Mouse (Mus musculus): ENCODE results near the gene Sar1a.

Gene Sar1a

DNA sequence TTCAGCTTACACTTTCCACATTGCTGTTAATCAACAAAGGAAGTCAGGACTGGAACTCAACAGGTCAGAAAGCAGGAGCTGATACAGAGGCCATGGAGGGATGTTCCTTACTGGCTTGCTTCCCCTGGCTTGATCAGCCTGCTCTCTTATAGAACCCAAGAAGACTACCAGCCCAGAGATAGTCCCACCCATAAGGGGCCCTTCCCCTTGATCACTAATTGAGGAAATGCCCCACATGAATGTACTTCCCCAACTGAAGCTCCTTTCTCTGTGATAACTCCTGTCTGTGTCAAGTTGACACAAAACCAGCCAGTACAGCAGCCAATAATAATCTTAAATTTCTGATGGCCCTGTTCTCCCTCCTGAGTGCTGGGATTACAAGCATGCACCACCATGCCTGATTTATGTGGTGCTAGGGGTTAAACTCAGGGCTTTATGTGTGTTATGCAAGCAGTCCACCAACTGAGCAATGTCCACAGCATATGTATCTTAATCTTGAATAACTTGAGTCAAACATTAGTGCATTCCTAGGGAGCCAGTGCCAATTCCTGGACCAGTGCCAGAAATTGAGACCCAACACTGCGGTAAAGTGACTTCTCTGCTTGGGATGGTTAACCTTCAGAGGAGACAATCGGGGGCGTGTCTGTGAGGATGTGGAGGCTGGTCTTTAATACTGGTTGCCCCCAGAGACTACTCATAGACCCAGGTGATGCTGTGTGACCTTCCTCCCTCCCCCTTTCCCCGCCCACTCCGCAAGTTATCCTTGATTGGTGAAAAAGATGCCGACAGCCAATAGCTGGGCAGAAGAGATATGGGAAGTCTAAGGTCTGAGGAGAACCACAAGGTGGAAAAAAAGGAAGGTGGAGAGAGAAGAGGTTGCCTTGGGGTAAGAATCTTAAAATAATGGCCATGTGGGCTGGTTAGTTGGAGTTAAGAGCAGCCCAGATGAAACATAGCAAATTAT is 26.6 kb downstream of the Sar1a start:
- Histone ChIP-seq H3K36me3 (ENCODE audit: control insufficient read depth, insufficient read depth, low read length, poor library complexity, severe bottlenecking) (0 out of 2 replicates have a peak, but pooled peaks cover 2% of the 10 kb centered on the region), H3K27me3 (ENCODE audit: control insufficient read depth, insufficient read depth, low read length, poor library complexity, severe bottlenecking) (no peaks in the 10 kb centered on the region)
- no peak for DNase-seq (ENCODE audit: low read depth, low spot score)

DNA sequence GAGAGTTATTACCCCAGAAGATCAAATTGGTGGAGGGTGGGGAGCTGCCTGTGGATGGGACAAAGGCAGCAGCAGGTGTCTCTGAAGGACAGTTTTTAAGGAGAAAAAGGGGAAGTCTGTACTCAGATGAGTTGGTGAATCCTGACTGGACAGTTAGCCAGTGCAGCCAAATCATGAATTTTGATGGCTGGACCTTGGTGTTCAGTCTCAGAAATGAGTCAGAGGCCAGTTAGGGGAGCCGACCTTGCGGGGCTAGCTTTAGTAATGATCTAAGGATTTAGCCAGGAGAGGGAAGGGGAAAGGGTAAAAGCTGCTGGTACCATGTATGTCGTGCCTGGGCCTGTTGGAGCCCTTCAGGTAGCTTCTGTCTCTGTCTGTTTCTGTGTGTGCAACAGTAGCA is 33.5 kb downstream of the Sar1a start:
- H3K27me3 ChIP-seq (ENCODE audit: control insufficient read depth, insufficient read depth, low read length, poor library complexity, severe bottlenecking) = no peaks in the 10 kb centered on the region
- no peak for DNase-seq (ENCODE audit: low read depth, low spot score)
- H3K36me3 ChIP-seq (ENCODE audit: control insufficient read depth, insufficient read depth, low read length, poor library complexity, severe bottlenecking) = no peaks in the 10 kb centered on the region

DNA sequence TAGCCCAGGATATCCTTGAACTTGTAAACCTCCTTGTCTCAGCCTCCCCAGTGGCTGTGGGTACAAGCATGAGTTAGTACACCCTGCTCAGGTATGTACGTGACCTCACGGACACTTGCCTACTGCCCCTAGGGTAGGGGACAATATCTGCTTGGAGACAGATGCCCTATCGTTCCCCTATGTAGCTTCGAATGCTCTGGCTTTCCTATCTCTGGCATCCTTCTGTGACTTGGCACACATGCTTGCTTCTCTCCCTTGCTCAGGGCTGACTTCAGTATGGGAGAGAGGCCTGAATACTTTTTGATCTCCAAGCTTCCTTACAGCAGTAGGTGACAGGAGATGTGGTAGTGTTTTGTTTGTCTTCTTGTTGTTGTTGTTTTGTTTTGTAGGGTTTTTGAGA is 34.0 kb downstream of the Sar1a start:
- no peaks in the 10 kb centered on the region for H3K27me3 ChIP-seq (ENCODE audit: control insufficient read depth, insufficient read depth, low read length, poor library complexity, severe bottlenecking)
- no peak for DNase-seq (ENCODE audit: low read depth, low spot score)
- H3K36me3 ChIP-seq (ENCODE audit: control insufficient read depth, insufficient read depth, low read length, poor library complexity, severe bottlenecking) = no peaks in the 10 kb centered on the region

DNA sequence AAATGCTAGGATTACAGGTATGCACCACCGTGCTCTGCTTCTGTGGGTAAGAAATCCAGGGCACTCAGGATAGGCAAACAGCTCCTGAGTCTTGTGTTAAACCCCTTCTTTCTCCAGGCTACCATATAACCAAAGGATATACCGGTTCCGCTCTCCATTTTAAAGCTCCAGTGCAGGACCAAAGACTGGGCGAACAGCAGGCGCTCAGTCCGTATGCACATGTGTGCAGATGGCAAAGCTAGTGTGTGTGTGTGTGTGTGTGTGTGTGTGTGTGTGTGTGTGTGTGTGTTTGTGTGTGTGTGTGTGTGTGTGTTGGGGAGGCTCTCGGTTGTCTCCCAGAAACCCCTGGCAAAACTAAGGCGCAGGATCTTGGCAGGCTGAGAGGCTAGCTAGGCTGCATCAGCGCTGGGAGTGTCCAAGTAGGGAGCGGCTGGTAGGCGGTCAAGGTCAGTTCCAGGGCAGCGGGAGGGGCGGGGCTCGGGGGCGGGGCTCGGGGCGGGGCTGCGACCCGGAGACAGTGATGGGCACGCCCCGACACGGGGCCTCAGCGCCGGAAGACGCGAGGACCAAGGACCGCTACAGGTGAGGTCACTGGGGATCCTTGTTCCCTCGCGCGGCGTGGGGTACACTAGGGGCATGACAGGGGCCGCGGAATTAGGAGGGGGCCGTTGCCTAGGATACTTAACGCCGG is 34.8 kb downstream of the Sar1a start, which contains the start of gene Aifm2:
Gene Aifm2 (plus strand): TSS at position 493 of the 691 bp plus-strand sequence.
- peak; percentile 34 for DNase-seq (ENCODE audit: low read depth, low spot score)
- Histone ChIP-seq H3K36me3 (ENCODE audit: control insufficient read depth, insufficient read depth, low read length, poor library complexity, severe bottlenecking) (no peaks in the 10 kb centered on the region), H3K27me3 (ENCODE audit: control insufficient read depth, insufficient read depth, low read length, poor library complexity, severe bottlenecking) (no peaks in the 10 kb centered on the region)

DNA sequence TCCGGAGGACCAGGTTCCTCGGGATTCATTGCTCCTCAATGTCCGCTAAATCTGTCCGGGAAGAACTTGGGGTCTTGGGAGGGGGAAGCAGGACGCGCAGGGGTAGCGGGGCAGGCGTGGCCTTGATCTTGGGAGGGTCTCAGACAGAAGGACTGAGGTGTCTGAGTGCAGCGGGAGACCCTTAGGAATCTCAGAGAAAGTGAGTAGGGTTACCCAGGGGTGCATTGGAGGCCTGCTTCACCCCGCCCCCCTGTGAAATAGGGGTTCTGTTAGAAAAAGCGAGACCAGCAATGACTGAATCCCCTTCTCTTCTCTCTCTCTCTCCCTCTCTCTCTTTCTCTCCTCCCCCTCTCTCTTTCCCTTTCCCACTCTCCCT is 35.4 kb downstream of the Sar1a start:
- no peak for DNase-seq (ENCODE audit: low read depth, low spot score)
- Histone ChIP-seq H3K27me3 (ENCODE audit: control insufficient read depth, insufficient read depth, low read length, poor library complexity, severe bottlenecking) (no peaks in the 10 kb centered on the region), H3K36me3 (ENCODE audit: control insufficient read depth, insufficient read depth, low read length, poor library complexity, severe bottlenecking) (no peaks in the 10 kb centered on the region)

DNA sequence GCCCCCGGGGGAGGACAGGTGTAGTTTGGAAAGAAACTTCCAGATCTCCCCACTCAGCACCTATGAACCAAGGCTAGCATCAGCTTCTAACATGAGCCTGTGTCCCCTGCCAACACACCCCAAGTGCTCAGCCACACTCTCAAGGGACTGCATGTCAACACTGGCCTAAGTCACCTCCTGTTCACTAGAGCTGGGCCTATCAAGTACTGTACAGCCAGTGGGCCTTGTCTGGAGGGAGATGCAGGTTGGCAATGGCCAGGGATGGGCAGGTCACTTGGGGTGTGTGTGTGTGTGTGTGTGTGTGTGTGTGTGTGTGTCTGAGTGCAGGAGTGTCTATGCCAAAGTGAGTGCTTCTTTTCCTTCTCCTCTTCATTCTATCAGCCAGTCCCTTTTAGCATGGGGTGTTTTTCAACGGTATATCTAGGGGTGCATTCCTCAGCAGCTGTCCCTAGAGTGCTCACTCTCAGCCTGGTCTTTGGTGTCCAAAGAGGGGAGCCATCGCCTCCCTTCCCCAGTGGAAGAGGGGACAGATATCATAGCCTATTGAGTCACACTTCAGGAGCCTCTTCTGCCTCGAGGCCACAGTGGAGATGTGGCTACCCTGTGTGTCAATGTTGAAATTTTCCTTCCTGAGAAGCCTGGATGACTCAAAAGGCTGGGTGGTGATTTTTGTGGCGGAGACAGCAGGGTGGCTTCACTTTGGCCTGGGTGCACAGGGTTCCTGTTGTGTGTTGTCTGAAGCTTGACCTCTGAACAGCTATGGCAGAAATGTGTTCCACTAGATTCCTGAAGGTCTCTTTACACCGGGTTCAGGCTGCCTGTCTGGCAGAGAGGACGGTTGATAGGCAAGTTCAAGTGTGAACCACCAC is 36.1 kb downstream of the Sar1a start:
- DNase-seq (ENCODE audit: low read depth, low spot score) = no peak
- Histone ChIP-seq H3K36me3 (ENCODE audit: control insufficient read depth, insufficient read depth, low read length, poor library complexity, severe bottlenecking) (no peaks in the 10 kb centered on the region), H3K27me3 (ENCODE audit: control insufficient read depth, insufficient read depth, low read length, poor library complexity, severe bottlenecking) (no peaks in the 10 kb centered on the region)

DNA sequence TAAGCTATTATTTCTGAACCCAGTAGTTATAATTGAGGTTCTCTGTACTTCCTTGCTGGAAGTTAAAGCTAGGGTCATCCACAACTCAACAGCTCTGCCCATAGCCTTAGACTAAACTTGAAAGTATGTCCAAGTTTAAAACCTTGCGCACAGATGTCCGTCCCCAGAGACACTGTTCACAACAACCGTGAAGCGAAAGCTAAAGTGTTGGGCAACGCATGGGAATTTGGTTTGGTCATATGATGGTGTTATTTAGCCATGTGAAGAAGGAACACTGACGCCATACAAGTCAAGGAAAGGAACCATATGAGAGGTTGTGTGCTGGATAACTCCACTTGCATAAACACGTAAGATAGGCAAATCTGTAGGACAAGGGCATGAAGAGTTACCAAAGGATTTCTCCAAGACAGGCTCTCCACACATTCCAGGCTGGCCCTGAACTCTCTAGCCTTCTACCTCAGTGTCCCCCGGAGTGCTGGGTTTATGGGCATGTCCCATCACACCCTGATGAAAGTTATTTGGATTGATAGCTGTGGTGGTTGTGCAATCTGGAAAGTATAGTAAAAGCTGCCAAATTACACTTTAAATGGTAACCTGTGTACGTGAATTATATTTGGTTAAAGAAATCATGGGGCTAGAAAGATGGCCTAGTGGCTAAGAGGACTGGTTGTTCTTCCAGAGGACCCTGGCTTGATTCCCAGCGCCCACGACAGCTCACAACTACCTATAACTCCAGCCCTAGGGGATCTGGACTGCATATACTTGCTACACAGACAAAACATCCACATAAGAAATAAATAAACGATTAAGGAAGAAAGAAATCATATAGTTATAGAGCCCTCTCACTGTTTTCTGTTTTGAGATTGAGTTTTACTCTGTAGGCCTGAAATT is 37.6 kb downstream of the Sar1a start:
- Histone ChIP-seq H3K36me3 (ENCODE audit: control insufficient read depth, insufficient read depth, low read length, poor library complexity, severe bottlenecking) (no peaks in the 10 kb centered on the region), H3K27me3 (ENCODE audit: control insufficient read depth, insufficient read depth, low read length, poor library complexity, severe bottlenecking) (no peaks in the 10 kb centered on the region)
- DNase-seq (ENCODE audit: low read depth, low spot score) = no peak

DNA sequence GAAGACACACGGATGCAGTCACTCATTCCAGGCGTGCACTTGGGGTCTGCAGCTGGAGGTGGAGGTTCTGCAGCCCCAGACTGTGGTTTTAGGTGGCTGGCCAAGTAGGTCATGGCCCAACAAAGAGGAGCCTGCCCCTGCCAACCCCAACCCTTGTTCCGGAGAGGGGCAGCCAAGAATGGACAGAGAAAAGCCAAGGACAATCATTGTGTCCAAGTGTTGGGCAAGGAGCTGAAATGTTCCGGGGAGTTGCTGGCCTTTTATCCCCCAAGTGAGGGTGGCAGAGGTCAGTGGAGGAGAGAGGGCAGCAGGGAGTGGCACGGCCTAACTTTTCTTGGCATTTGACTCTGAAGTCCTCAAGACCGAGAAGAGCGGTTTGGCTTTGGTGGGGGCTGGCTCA is 40.2 kb downstream of the Sar1a start:
- Histone ChIP-seq H3K27me3 (ENCODE audit: control insufficient read depth, insufficient read depth, low read length, poor library complexity, severe bottlenecking) (no peaks in the 10 kb centered on the region), H3K36me3 (ENCODE audit: control insufficient read depth, insufficient read depth, low read length, poor library complexity, severe bottlenecking) (no peaks in the 10 kb centered on the region)
- no peak for DNase-seq (ENCODE audit: low read depth, low spot score)

DNA sequence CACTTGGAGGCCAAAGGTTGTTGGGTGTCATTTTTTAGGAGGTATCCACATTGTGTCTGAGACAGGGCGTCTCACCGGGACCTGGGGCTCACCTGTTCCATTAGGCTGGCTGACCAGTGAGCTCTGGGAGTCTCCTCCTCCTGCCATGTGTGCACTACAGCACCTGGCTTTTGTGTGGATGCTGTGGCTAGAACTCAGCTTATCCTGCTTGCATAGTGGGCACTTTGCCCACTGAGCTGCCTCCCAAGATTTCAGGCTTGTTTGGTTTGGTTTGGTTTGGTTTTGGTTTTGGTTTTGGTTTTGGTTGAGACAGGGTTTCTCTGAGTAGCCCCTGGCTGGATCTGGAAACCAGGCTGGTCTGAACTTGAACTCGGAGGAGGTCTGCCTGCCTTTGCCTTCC is 42.1 kb downstream of the Sar1a start:
- DNase-seq (ENCODE audit: low read depth, low spot score) = no peak
- no peaks in the 10 kb centered on the region for H3K36me3 ChIP-seq (ENCODE audit: control insufficient read depth, insufficient read depth, low read length, poor library complexity, severe bottlenecking)
- H3K27me3 ChIP-seq (ENCODE audit: control insufficient read depth, insufficient read depth, low read length, poor library complexity, severe bottlenecking) = no peaks in the 10 kb centered on the region

DNA sequence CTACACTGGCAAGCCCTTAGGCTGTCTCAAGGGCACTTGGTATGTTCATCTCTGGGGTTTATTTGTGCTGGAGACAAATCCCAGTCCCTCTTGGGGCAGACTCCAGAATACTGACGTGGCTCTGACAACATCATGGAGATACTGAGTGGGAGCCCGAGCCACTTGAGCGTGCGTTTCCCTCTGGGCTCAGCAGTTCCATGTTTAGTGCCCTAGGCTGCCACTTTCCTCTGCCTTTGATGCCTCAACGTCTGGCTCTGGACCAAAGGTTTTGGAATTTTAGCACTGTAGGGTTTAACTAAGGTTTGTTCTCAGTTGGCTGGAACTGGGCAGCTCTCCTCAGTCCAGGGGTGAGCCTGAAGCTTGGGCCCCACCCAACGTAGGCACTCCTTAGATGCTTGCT is 43.2 kb downstream of the Sar1a start:
- H3K36me3 ChIP-seq (ENCODE audit: control insufficient read depth, insufficient read depth, low read length, poor library complexity, severe bottlenecking) = no peaks in the 10 kb centered on the region
- no peaks in the 10 kb centered on the region for H3K27me3 ChIP-seq (ENCODE audit: control insufficient read depth, insufficient read depth, low read length, poor library complexity, severe bottlenecking)
- no peak for DNase-seq (ENCODE audit: low read depth, low spot score)

DNA sequence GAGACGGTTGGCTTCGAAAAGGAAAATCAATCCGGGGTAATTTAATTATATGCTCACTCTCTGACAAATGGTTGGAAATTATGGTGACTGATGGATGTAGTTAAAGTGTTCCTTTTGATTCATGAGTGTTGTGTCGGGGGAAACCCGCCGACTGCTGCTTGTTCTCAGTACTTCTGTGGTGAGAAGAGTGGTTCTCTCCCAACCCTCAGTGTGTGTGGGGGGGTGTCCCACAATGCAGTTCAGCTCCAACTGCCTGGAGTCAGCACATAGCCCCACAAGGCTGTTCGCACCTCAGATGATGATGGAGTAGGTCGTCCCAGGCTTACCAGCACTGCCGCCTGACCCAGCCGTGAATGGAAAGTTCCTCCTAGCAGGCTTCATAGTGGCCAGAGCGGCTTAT is 49.1 kb downstream of the Sar1a start:
- no peak for DNase-seq (ENCODE audit: low read depth, low spot score)
- H3K36me3 ChIP-seq (ENCODE audit: control insufficient read depth, insufficient read depth, low read length, poor library complexity, severe bottlenecking) = no peaks in the 10 kb centered on the region
- H3K27me3 ChIP-seq (ENCODE audit: control insufficient read depth, insufficient read depth, low read length, poor library complexity, severe bottlenecking) = no peaks in the 10 kb centered on the region

DNA sequence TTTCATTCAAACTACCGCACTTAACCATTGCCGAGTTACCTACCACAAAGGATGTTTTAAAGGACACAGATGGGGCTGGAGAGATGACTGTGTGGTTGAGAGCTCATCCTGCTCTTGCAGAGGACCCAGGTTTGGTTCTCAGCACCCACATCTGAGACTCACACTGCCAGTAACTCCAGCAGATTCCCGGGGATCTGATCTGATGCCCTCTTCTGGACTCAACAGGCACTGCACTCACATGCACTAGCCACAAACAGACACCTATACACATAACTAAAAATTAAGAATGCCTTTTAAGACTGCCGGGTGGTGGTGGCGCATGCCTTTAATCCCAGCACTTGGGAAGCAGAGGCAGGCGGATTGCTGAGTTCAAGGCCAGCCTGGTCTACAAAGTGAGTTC is 50.1 kb downstream of the Sar1a start:
- no peak for DNase-seq (ENCODE audit: low read depth, low spot score)
- Histone ChIP-seq H3K27me3 (ENCODE audit: control insufficient read depth, insufficient read depth, low read length, poor library complexity, severe bottlenecking) (no peaks in the 10 kb centered on the region), H3K36me3 (ENCODE audit: control insufficient read depth, insufficient read depth, low read length, poor library complexity, severe bottlenecking) (no peaks in the 10 kb centered on the region)

DNA sequence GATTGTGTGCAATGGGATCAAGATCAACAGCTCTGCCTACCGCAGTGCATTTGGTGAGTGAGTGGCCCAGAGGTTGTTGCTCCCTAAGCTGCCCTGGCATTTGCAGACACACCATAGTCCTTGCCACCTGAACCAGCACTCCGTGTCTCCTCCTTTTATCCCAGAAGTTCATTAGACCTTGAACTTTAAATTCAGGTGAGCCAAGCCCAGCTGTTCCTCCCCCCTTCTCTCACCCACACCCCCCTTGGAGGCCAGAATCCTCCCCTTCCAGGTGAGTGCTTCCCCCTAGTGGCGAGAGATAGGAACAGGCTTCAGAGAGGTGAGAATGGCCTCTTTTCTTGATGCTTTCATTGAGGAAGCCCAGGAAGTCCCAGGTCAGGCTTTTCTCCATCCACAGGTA is 54.3 kb downstream of the Sar1a start:
- peak; percentile 51 for DNase-seq (ENCODE audit: low read depth, low spot score)
- Histone ChIP-seq H3K36me3 (ENCODE audit: control insufficient read depth, insufficient read depth, low read length, poor library complexity, severe bottlenecking) (no peaks in the 10 kb centered on the region), H3K27me3 (ENCODE audit: control insufficient read depth, insufficient read depth, low read length, poor library complexity, severe bottlenecking) (no peaks in the 10 kb centered on the region)

DNA sequence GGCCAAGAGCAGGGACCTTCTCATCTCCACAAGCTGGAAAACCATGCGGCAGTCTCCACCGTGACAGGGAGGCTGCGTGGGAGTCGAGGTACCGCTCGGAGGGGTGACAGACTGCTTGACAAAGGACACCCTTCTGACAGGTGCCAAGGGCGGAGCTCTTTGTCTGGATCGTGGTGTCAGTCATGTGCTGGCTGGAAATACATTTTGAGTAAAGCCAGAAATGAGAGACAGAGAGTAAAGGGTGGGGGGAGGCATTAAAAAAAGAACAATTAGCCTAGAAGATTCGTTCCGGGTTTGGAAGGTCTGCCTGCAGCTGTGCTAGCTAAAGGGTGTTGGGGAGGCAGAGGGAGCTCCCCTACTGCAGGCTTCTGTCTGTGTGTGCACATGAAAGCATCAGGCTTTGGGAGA is 56.6 kb downstream of the Sar1a start:
- no peak for DNase-seq (ENCODE audit: low read depth, low spot score)
- Histone ChIP-seq H3K27me3 (ENCODE audit: control insufficient read depth, insufficient read depth, low read length, poor library complexity, severe bottlenecking) (no peaks in the 10 kb centered on the region), H3K36me3 (ENCODE audit: control insufficient read depth, insufficient read depth, low read length, poor library complexity, severe bottlenecking) (no peaks in the 10 kb centered on the region)

Measured in splenic B cell, adult 2 months (primary cell).